Mouse (Mus musculus) MEL (cell line): ENCODE measurements at regions not wholly inside any gene's neighbourhood (a gene's known extent, or its start where the extent isn't known, plus 50 kb on each side); places are given as distances from the start of the nearest gene placed in this dataset.

Source experiments
- GATA1 ChIP-seq: IDR thresholded peaks from 2 replicates; pipeline ENCODE4 v1.6.1; 2011; ENCODE audit warnings: low read depth, low read length, improper control_type of control experiment
- MAX ChIP-seq: IDR thresholded peaks from 2 replicates; pipeline ENCODE4 v1.6.1; 2011; ENCODE audit warnings: low read length, improper control_type of control experiment
- RCOR1 ChIP-seq: IDR thresholded peaks from 2 replicates; pipeline ENCODE4 v1.6.1; 2012; ENCODE audit warnings: low read depth, mild to moderate bottlenecking, inconsistent platforms, low read length, improper control_type of control experiment
- SMC3 ChIP-seq: IDR thresholded peaks from 2 replicates; pipeline ENCODE4 v1.6.1; 2011; ENCODE audit warnings: low read depth, low read length, improper control_type of control experiment
- ZC3H11A ChIP-seq: IDR thresholded peaks from 2 replicates; pipeline ENCODE4 v1.6.1; 2012; ENCODE audit warnings: low read depth, mild to moderate bottlenecking, inconsistent platforms, low read length, improper control_type of control experiment

DNA sequence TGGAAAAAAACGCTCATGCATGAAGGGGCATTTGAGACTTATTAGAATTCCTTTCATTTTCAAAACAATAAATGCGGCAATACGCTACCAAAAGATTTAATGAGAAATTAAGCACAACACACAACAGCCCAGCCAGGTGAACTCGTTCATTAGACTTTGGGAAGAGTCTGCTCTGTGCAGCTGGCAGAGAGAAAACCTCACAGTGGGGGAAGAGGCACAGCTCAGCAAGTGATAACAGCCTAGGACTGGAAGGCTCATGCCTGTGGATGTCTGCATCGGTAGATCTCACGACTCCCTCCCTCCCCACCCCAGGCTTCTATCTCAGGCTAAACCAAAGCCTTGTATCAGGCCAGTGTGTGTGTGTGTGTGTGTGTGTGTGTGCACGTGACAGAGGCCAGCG lies 169.3 kb upstream of the Cdh13 start:
- TF ChIP-seq RCOR1 = no peak
- TF ChIP-seq SMC3 = no peak
- TF ChIP-seq ZC3H11A = no peak
- TF ChIP-seq MAX = no peak
- no peak for TF ChIP-seq GATA1
